Mouse (Mus musculus) heart, adult 9 months (tissue): ENCODE data around the gene Gcnt1.
A peak's percentile ranks its signal among the peaks of the same experiment; 100 is the strongest.

ENCODE experiments used
- DNase-seq, 2 experiments: peaks; one replicate each; pipeline ENCODE4 v3.0.0; 2022; ENCODE audit warnings: low spot score in 2 of 2

Gcnt1 gene

DNA sequence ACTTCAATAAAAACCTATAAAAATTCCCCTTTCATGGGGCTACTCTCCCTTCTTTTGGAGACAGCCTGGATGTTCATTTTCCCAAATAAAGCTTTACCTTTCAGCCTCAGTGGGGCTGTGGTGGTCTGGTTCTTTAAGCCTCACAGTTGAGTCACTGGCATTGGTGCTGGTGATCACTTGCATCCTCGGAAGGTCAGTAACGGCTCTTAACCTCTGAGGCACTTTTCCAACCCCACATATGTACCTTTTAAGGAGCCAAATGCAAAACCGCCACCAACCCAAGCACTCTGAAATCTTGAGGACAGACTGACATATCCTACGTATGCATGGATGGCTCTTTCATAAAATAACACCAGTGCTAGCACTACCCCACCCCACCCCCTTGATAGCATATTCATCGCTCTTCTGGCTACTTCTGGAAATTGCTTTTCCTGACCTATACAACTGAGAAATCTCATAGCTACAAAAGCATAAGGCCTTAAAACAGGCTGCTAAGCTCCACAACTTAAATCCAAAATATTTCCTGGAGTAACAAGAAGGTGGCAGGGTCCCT, 48.9 kb downstream of the Gcnt1 start:
- no peak for DNase-seq

DNA sequence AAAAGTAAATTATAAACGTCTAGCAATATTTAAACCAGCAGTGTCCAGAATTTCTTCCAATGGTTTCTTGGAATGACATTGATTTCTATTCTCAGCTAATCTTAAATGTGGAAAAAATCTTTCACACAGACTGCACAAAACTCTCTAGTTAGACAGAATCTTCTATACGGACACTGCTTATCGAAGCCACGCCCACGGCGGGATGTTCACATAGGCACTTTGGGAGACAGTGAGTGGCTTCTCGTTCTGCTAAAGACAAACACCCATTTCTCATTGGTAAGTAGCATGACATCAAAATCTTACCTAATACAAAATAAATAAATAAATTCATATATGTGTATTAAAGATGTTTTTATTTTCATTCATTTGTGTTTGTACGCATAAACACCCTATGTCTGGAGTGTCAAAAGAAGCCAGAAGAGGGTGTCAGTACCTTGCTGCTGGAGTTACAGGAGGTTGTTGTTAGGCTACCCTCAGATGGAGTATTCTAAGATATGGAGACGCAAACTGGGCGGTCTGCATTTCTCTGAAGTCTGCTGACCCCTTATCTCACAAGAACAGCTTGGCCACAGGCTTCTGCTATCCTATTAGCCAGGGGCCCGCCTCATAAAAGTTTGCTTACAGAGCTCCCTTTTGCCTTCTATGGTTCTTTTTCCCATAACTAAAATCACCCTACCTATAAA, 49.5 kb downstream of the Gcnt1 start:
- no peak for DNase-seq

DNA sequence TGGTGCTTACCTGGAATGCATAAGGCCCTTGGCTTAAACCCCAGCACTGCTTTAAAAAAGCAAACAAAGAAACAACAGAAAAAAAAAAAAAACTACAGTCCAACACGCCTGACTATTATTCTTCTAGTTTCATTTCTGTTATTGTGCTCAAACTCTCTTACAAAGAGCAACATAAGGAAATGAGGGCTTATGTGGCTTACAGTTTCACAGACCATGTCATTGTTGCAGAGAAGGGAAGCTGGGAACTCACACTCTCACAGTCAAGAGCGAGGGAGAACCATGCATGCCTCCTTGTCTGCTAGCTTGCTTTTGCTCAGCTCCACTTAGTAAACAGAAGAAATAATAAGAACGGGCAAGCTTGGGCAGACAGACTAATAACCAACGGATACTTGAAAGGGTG, 52.9 kb downstream of the Gcnt1 start:
- DNase-seq = no peak

DNA sequence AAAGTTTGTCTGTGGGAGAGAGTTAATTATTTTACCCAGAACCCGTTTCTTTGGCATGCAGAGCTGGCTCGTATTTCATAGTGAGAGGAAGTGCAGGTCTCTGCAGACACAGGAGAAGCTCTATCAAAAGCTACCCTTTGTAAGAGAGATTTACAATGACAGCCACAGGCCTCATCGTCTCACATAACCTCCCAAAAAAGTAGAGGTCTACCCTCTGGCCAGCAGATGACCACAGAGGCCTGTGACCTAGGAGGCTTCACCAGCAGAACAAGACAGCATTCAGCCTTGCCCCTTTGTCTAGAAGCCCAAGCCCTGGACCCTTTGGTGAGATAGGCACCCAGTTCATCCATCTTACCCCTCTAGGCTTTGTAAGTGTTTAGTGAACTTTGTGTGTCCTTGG, 53.9 kb downstream of the Gcnt1 start:
- no peak for DNase-seq

DNA sequence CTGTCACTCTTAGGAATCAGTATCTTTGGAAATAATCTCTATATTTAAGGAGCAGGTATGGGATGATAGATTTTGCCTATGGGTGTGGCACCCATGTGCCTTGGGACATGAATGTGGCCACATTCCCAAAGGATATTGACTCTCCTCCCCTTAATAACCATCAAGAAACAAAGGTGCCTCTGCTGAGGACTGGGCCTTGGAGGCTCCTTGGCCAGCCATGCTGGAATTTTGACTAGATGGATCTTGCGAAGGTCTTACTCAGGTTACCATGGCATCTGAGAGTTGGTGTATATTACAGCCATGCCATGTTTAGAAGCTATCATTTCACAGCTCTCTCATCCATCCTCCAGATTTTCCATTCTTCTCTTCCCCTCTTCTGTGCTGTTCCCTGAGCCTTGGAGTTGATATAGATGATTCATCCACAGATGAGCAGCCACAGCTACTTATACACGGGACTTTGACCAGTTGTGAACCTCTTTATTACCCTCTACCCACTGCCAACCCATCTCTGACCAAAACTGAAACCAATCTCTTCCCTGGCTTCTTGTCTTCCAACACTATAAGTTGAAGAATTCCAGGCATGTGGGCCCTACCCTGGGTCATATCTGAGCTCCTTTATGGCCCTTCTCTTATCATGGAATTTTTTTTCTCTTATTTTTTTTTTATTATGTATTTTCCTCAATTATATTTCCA, 56.2 kb downstream of the Gcnt1 start:
- no peak for DNase-seq

DNA sequence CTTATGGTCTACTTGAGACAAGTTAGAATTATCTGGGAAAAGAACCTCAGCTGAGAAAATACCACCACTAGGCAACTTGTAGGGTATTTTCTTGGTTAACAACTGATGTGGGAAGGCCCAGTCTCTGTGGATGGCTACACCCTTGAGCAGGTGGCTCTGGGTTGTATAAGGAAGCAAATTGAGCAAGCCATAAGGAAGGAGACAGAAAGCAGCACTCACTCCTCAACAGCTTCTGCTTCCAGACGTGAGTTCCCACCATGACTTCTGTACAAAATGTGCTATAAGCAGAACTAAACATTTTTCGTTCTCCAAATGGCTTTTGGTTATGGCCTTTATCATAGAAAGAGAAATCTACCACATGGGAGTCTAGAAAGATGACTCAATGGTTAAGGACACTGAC, 58.2 kb downstream of the Gcnt1 start:
- no peak for DNase-seq

DNA sequence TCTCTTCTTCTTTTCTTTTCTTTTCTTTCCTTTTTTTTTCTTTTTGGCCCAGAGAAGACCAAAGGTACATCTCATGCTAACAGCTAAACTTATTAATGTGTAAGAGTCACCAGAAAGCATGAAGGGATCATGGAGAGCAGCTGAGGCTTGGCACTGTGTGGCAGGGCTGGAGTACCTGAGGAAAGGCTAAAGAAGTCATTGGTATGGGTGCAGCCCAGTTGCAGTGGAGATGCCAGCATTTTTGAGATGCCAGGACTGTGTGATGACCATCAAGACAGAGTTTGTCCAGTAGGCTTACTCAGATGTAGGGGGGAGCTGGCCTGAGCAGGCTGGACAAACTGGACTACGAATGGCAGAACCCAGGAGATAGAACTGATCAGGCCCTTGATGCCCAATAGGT, 58.9 kb downstream of the Gcnt1 start:
- no peak for DNase-seq

DNA sequence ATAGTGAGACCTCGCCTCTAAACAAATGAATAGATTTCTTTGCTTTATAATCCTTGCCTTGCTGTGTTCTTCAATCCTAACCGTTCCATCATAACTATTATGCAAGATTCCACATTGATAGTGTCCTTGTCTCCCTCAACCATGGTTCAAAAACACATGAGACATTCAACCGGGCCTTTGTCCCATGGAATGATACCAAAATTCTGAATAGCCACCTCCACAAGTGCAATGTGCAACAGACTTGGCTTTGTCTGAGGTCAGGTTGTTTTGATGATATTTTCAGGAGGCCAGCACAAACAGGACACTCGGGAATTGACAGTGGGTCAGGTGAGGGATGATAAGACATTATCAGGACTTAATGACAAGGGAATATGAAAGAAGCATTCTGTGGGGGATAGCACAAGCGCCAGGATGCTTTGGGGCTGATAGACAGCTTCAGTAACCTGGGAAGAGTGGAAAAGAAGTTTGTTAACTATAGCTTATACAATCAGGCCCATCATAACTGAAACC, 59.9 kb downstream of the Gcnt1 start:
- peak in 1 of 2 experiments; percentile 21 for DNase-seq

DNA sequence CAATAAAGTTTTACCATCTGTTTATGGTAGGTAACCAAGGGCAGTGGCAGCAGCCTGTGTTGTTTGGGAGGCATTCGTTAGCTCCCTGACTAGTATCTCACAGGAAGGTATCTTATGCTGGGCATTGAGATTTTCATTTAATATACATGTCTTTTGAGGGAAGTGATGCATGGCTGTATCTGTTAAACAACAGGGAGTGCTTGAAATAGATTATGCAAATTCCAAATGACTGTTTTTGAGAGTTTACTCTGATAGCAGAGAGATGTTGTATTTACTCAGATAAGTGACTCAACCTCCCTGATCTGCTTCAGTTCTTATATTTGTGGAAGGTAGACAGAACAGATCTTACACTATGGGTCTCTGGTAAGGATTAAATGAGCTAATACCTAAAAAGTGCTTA, 61.1 kb downstream of the Gcnt1 start:
- no peak for DNase-seq

DNA sequence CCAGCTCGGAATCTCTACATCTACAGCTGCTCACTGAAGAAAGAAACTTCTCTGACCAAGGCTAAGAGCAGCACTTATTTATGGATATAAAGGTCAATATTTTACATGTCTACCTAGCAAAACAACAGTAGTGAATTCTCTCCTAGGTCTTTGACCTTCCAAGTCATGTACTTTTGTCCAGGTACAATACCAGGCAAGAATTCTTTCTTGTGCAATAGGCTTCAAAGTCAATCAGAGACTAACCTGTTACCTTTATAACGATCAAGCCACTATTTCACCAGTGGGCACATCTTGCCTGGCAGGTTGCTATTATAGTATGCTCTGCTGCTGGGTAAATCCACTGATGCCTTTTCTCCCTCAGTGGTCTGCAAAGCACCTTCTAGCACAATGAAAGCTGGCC, 61.6 kb downstream of the Gcnt1 start:
- no peak for DNase-seq

DNA sequence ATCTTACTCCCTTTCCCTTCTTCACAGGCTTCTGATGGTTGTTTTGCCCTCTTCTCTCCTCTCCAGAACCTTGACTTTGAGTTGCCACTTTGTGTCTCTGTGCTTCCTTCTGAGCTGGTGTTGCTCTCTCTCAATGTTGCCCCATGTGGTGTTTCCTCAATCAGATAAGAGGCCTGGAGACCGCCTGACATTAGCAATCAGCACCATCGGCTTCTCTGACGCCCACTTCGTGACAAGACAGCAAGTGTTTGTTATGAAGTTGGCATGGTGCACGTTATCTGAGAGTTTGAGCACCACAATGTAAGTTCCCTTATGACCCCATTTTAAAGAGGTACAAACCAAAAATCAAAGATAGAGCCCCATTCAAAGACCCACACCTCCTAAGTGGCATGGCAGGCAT, 76.6 kb downstream of the Gcnt1 start:
- no peak for DNase-seq

DNA sequence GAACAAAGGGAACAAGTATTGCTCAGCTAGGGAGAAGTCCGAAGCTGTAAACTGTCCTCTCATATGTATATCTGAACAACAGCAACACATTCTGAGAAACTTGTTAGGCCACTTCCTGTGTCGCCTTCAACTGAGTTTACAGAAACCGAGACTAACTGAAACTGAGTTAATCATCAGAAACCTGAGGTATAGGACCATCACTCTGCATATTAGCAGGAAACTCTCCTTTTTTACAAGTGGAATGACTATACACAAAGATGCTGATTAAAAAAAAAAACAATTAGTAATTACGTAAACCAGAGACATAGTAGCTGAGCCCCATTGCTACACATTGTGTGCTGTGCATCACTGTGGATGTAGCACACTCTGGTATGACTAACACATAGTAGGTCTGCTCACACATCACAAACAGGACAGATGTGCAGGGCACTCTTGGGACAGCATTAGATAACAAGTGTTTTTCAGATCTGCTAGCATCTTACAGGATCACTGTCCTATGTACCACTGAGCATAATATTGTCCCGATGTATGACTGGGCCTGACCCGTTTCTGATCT, 77.4 kb downstream of the Gcnt1 start:
- DNase-seq = no peak

DNA sequence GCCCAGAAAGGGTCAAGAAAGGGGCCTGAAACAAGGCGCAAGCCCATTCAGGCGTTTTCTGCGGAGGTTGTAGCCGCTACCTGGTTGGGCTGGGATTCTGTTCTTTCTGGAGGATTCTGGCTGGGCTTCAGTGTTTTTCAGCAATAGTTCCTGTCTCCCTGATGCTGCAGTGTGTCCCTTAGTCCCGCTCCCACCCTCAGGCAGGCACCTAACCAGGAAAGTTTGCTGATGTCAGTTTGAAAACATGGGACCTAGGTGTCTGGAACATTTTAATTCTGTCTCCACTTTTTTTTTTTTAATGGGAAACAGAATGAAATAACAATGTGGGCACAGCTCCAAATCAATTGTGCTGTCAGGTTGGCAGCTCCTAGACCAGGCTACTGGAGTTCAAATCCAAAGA, 78.5 kb downstream of the Gcnt1 start:
- no peak for DNase-seq

DNA sequence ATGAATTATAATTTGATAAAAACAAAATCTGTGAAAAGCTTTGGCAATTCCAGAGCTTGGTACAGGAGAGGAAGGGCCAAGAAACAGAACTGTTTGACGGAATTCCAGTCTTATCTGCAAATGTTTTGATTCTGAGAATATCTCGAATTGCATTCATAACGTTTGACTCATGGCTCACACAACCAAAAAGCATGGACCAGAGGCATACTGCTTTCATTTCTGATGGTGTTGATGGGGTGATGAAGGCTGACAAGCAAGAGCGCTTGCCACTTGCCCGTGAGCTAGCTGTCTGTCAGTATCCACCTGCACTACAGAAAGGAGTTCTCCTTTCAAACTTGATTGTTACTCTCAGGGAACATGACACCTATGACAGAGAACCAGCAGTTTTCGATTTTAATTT, 83.1 kb downstream of the Gcnt1 start:
- no peak for DNase-seq

DNA sequence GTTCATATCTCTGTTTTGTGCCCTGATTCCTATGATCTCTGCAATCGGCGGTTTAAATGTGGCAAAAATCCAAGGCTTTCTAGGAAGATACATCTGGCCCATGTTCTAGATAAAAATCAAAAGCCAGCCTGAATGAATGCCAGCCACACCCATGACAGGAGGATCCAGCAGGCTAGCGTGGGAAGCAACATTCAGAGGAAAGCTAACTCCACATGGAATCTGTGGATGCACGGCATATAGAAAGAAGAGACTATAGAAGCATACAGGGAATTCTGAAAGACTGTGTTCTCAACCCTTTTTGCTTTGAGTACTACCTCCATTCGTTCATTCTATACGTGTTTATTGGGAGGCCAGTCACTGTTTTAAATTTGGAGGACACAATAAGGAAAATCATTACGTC, 86.6 kb downstream of the Gcnt1 start:
- DNase-seq = no peak

DNA sequence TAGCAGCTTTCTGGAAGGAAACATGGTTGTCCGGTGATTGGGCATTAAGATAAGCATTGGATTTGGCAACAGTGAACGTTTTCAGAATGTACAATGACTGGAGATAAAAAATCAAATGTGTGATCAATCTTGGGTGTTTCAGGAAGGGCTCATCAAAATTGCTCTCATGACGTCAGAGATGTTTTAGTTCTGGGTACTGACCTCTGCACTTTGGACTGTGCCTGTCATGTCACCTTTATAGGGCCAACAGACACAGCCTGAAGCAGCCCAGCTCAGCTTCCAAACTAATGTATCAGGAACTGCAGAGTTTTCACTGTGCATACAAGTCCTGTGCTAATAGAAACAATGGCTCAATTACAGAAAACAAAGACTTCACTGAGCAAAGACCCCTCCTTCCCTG, 89.3 kb downstream of the Gcnt1 start:
- DNase-seq = no peak

DNA sequence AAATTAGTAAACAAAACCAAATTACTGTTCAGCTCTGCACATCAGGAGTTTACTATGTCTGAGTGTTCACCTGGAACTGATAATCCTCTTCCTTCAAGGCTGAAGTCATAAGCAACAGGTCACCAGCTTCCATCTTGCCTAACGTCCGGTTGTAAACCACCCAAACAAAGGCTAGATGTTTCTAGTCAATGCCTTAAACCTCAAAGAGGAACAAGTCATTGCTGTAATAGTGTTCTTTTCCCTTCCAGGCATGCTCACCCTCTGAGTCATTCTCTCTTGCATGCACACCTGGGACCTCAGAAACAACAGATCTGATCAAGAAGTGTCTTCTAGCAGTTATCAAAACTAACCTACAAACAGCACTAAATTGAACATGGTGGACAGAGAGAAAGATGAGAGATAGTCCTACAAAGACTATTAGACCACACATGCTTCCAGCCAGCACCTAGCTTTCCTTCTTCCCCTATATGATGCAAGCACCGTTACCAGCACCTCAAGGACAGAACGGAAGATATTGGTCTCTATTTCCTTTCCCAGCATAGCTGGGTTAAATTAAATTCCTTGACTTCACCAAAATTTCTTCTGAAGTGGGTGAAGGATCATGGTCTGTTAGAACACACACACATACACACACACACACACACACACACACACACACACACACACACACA, 94.1 kb downstream of the Gcnt1 start:
- DNase-seq = no peak
